Mouse (Mus musculus) megakaryocyte, embryonic 14.5 days (primary cell): Measurements from ENCODE around the gene Lrrc20. TPM values are rescaled to one million over a fixed set of nuclear protein-coding genes. Genes with fewer than 3 reads are reported as not detected.

Experiments used
- H3K27me3 ChIP-seq: replicated peaks from 2 replicates; pipeline ENCODE3; 2012; ENCODE audit warnings: inconsistent platforms
- H3K36me3 ChIP-seq: replicated peaks from 2 replicates; pipeline ENCODE3; 2012; ENCODE audit warnings: low read length, inconsistent platforms, mixed read lengths
- H3K4me1 ChIP-seq: 2 replicates; pipeline ENCODE4 v1.6.1; 2012; ENCODE audit warnings: inconsistent platforms
- H3K4me3 ChIP-seq: replicated peaks from 2 replicates; pipeline ENCODE3; 2012; ENCODE audit warnings: moderate library complexity, mild to moderate bottlenecking, inconsistent platforms
- H3K9me3 ChIP-seq: 2 replicates; pipeline ENCODE4 v1.6.1; 2012; ENCODE audit warnings: inconsistent platforms
- FLI1 ChIP-seq: IDR thresholded peaks from 2 replicates; pipeline ENCODE4 v1.6.1; 2012; ENCODE audit warnings: low read length, inconsistent platforms, mixed read lengths
- GATA1 ChIP-seq: IDR thresholded peaks from 3 replicates; pipeline ENCODE4 v1.6.1; 2012; ENCODE audit warnings: mixed read lengths, low read length, inconsistent platforms, borderline replicate concordance
- polyA plus RNA-seq: library from polyadenylated mRNA; stranded (reverse); fragments of >175 nt; gene quantifications from 2 replicates; pipeline ENCODE4 v1.2.3, GENCODE M21; 2012; ENCODE audit warnings: low replicate concordance; ENCODE audit not compliant: insufficient read depth

The Lrrc20 gene
- polyA plus RNA-seq, 1 experiment: 5.2 TPM

- H3K36me3 ChIP-seq: no peaks in the 10 kb centered on the region
- H3K4me3 ChIP-seq: no peak overlapping the region
- no peaks in the 10 kb centered on the region for H3K9me3 ChIP-seq
- no peak for TF ChIP-seq FLI1
- TF ChIP-seq GATA1: no peak
- H3K4me1 ChIP-seq: peaks cover 17% of the 10 kb centered on the region
- H3K27me3 ChIP-seq: peaks cover 8% of the 10 kb centered on the region
Observed at GRCm38 (mm10) chr10:61488522-61489110, 13.0 kb downstream of the Lrrc20 start.

GRCm38 (mm10) chr10:61491573-61491972 lies 16.0 kb downstream of the Lrrc20 start:
- H3K9me3 ChIP-seq: no peaks in the 10 kb centered on the region
- peaks cover 17% of the 10 kb centered on the region for H3K4me1 ChIP-seq
- no peaks in the 10 kb centered on the region for H3K36me3 ChIP-seq
- TF ChIP-seq GATA1 (no peak), FLI1 (no peak)
- H3K4me3 ChIP-seq: no peak overlapping the region
- peaks cover 5% of the 10 kb centered on the region for H3K27me3 ChIP-seq

GRCm38 (mm10) chr10:61492040-61492439 lies 16.4 kb downstream of the Lrrc20 start:
- peaks cover 17% of the 10 kb centered on the region for H3K4me1 ChIP-seq
- peaks cover 5% of the 10 kb centered on the region for H3K27me3 ChIP-seq
- no peaks in the 10 kb centered on the region for H3K9me3 ChIP-seq
- peak overlapping the region; percentile 56 for H3K4me3 ChIP-seq
- TF ChIP-seq GATA1 (no peak), FLI1 (no peak)
- no peaks in the 10 kb centered on the region for H3K36me3 ChIP-seq

- Histone ChIP-seq H3K27me3 (no peaks in the 10 kb centered on the region), H3K4me1 (peaks cover 17% of the 10 kb centered on the region), H3K4me3 (no peak overlapping the region), H3K9me3 (no peaks in the 10 kb centered on the region), H3K36me3 (no peaks in the 10 kb centered on the region)
- TF ChIP-seq GATA1: no peak
- TF ChIP-seq FLI1: no peak
Observed at GRCm38 (mm10) chr10:61495461-61495860, 19.9 kb downstream of the Lrrc20 start.

GRCm38 (mm10) chr10:61496231-61496630 lies 20.6 kb downstream of the Lrrc20 start:
- no peaks in the 10 kb centered on the region for H3K36me3 ChIP-seq
- H3K4me3 ChIP-seq: no peak overlapping the region
- no peaks in the 10 kb centered on the region for H3K9me3 ChIP-seq
- TF ChIP-seq FLI1 (no peak), GATA1 (no peak)
- H3K4me1 ChIP-seq: peaks cover 17% of the 10 kb centered on the region
- H3K27me3 ChIP-seq: no peaks in the 10 kb centered on the region

GRCm38 (mm10) chr10:61499505-61500466 lies 24.2 kb downstream of the Lrrc20 start:
- H3K4me3 ChIP-seq: no peak overlapping the region
- peaks cover 6% of the 10 kb centered on the region for H3K9me3 ChIP-seq
- TF ChIP-seq FLI1: no peak
- TF ChIP-seq GATA1: no peak
- no peaks in the 10 kb centered on the region for H3K27me3 ChIP-seq
- no peaks in the 10 kb centered on the region for H3K36me3 ChIP-seq
- peaks cover 8% of the 10 kb centered on the region for H3K4me1 ChIP-seq

- H3K4me1 ChIP-seq: no peaks in the 10 kb centered on the region
- peaks cover 6% of the 10 kb centered on the region for H3K9me3 ChIP-seq
- TF ChIP-seq FLI1 (no peak), GATA1 (no peak)
- no peaks in the 10 kb centered on the region for H3K27me3 ChIP-seq
- H3K4me3 ChIP-seq: no peak overlapping the region
- no peaks in the 10 kb centered on the region for H3K36me3 ChIP-seq
Observed at GRCm38 (mm10) chr10:61500756-61501155, 25.2 kb downstream of the Lrrc20 start.

- H3K4me3 ChIP-seq: no peak overlapping the region
Observed at GRCm38 (mm10) chr10:61504073-61504472, 28.5 kb downstream of the Lrrc20 start.

GRCm38 (mm10) chr10:61506381-61507200 lies 31.0 kb downstream of the Lrrc20 start:
- no peak overlapping the region for H3K4me3 ChIP-seq
- TF ChIP-seq FLI1: no peak
- no peak for TF ChIP-seq GATA1
- H3K27me3 ChIP-seq: no peaks in the 10 kb centered on the region
- H3K36me3 ChIP-seq: no peaks in the 10 kb centered on the region
- H3K9me3 ChIP-seq: peaks cover 6% of the 10 kb centered on the region
- H3K4me1 ChIP-seq: peaks cover 7% of the 10 kb centered on the region; the same call in 1 of the 2 replicates

More at GRCm38 (mm10) chr10:61504073-61504472, 28.5 kb downstream of the Lrrc20 start:
- Histone ChIP-seq H3K36me3 (no peaks in the 10 kb centered on the region), H3K27me3 (no peaks in the 10 kb centered on the region), H3K9me3 (peaks cover 6% of the 10 kb centered on the region), H3K4me1 (0 out of 2 replicates have a peak, but pooled peaks cover 2% of the 10 kb centered on the region)
- no peak for TF ChIP-seq GATA1
- TF ChIP-seq FLI1: no peak
